Mouse (Mus musculus): ENCODE data around the gene Smim24. TPM values are rescaled to one million over a fixed set of nuclear protein-coding genes. Genes with fewer than 3 reads are reported as not detected.

The Smim24 gene
- total RNA-seq, 2 experiments from 2014 or later, result 6.5 to 34.0 TPM

DNA sequence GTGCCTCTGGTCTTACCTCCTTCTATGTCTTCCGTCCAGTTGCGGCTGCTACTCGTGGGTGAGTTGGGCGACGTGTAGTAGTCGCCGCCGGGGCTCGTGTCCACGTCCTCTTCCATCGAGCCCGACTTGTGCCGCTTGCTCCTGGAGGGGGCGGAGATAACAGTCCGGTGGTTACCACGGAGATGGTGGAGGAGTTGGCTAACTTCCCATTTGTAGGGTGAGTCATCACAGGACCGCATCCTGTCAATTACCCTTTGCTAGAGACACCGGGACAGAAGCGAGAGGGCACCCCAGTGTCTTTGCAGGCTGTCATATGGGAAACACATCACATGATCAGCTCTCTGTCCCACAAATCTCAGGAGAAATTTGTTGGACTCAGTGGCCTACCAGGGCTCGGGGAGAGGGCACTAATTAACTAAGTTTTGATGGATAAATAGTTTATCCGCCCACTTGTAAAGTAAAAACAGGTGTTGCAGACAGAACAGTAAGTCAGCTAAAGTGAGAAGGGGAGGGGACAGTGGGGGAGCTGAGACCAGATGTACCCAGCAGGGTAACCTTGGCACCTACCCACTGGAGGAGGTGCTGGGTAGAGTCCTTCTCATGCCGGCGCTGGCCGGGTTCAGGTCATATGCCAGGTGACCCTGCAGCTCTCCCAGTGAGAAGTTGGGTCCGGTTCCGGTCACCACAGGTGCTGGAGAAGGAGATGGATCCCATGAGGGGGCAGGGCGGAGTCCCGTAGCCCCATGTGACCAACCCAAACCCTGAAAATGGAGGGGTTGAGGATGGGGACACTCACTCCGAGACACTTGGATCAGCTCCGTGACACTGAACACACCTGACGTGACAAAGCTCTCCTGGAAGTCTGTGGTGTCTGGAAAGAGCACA, 14.9 kb downstream of the Smim24 start:
- ATAC-seq (ENCODE audit: poor library complexity, severe bottlenecking), result peak; percentile 75

DNA sequence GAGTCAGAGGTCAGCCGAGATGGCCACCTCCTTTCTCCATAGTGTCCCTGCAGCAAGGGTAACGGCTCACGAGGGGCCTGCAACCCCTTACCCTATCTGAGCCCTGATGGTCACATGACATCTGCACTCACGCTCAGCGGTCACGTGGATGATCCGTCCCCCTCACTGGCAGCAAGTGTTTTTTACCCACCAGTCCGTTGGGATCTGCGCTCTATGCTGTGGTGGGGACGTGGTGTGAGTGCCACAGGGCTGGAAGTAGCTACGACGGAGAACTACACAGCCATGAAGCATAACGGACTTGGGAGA, 15.5 kb downstream of the Smim24 start:
- no peak for ATAC-seq (ENCODE audit: poor library complexity, severe bottlenecking)

DNA sequence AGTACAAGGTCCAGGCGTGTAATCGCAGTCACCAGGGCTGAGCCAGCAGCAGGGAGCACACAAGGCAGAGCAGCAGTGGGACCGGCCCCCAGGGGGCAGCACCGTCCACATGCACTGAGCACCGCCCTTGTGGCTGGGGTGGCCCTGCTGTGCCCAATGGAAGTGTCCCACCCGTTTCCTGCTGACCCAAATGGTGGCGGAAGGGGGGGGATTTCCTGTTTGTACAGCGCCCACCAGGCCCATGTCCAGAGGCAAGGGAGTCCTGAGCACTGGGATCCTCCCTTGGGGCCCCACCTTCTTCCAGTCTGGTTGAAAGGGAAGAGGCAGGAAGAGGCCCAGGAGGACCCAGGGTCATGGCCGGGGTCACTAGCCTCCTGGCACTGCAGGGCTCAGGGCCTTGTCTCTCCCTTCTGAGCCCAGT, 16.0 kb downstream of the Smim24 start:
- ATAC-seq (ENCODE audit: poor library complexity, severe bottlenecking), result peak; percentile 60

DNA sequence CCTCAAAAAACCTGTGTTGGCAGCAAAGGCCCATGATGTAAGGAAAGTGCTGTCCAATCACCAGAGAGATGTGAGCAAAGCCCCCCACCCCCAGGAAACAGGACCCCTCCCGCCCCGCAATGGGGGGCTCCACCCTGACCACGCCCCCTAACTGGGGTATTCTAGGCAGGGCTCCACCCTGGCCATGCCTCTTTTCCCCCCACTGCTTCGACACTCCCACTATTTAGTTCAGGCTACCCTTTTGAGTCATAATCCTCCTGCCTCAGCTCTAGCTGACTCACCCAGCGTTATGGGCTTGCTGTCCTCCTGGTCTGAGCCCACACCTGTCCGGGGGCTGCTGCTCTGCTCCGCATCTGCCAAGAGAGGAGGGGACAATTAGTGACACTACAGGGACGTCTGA, 16.5 kb downstream of the Smim24 start:
- ATAC-seq (ENCODE audit: poor library complexity, severe bottlenecking), result no peak

DNA sequence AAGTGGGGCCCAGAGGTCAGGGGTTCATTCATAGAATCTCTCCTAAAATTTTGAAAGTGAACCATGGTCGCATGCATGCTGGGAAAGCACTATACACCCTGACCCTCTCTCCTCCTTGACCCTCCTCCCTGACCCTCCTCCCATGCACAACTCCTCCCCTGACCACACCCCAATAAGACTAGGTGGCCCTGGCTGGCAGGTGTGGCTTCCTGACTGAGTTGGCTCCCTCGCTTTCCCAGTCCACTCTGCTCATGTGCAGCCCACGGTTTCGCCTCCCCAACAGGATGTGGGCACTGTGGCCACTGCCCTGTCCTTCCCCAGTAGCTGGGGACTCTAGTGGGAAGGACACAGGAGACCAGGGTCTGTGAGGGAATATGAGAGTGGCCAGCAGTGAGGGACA, 17.5 kb downstream of the Smim24 start:
- no peak for ATAC-seq (ENCODE audit: poor library complexity, severe bottlenecking)

DNA sequence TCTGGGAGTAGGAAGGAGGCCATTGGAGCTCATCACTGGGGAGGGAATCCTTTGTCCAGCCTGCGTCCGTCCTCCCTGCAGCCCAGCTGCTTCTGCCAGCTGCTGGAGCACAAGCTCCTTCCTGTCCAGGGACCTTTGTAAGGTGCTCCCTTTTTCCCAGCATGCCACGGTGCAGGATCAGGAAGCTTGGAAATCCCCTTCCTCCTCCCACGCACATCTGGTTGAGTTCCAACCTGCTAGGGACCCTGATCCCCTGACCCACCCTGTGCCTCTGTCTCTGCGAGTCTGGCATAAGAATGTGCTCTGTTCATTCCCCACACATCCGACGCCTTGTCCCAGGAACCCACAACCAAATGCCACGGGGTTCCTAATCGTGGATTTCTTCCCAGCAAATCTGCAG, 18.1 kb downstream of the Smim24 start:
- no peak for ATAC-seq (ENCODE audit: poor library complexity, severe bottlenecking)

DNA sequence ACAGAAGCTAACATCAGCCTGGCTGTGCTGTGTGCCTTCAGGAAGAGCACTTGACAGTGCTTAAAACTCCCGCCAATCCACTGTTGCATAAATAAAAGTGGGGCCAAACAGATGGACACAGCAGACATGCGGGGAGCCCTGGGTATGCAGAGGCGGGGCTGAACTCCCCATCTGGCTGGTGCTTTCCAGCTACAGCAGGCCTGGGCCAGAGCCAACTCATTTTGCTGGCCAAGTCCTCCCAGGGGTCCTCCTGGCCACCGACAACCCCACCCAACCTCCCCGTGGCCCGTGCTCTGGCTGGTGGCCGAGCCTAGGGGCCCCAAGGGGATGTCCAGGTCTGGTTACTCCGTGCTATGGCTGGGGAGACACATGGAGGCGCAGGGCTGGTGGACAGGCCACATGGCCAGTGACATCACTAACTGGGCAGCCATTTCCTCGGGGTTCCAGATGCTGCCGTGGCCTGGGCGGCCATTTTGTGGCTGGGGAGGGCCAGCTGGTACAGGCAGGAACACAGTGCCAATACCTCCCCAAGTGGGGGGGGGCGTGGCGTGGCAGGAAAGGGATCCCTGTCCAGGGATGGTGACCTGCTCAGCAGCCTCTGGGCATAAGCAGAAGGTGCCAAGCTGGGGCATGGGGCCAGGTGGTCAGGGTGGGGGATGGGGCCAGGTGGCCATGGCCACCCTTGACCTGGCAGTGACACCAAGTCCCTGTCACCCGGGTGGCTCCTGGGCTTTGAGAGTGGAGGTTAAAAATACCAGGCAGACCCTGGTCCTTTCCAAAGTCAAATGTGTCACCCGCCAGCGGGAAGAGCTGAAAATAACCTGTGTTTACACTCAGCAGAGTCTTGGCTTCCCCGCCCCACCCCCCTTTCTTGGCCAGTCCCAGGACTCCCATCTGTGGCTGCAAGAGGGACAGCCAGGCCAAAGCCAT, 18.9 kb downstream of the Smim24 start:
- no peak for ATAC-seq (ENCODE audit: poor library complexity, severe bottlenecking)

DNA sequence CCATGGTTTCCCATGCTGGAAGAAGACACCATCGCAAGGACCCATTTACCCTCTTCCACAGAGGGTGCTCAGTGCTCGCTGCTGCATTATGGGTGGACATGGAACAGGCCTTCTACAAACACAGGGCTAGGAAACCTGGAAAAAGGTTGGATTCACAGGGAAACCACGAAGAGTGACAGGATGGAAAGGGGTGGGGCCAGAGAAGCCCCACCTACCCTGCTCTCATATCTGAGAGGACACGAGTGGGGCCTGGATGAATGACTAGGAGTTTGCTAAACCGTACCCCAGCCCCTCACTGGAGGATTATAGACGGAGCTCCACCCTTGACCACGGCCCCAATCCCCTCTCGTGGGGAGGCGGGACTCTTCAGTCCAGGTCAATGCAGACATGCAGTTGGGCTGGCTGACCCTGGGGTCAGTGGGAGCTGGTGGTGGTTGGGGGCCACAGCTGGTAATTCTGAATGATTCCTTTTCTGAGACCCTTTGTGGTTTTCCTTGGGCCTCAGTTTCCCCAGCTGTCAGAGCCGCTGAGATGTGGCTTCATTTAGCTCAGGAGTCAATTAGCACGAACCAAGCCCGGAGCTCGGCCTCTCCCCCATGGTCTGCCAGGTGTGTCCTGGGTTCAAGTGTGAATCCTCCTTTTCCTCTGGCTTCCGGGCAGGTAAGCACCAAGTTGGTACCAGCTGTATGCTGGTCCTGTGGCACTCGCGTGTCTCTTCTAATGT, 19.9 kb downstream of the Smim24 start:
- ATAC-seq (ENCODE audit: poor library complexity, severe bottlenecking), result no peak

DNA sequence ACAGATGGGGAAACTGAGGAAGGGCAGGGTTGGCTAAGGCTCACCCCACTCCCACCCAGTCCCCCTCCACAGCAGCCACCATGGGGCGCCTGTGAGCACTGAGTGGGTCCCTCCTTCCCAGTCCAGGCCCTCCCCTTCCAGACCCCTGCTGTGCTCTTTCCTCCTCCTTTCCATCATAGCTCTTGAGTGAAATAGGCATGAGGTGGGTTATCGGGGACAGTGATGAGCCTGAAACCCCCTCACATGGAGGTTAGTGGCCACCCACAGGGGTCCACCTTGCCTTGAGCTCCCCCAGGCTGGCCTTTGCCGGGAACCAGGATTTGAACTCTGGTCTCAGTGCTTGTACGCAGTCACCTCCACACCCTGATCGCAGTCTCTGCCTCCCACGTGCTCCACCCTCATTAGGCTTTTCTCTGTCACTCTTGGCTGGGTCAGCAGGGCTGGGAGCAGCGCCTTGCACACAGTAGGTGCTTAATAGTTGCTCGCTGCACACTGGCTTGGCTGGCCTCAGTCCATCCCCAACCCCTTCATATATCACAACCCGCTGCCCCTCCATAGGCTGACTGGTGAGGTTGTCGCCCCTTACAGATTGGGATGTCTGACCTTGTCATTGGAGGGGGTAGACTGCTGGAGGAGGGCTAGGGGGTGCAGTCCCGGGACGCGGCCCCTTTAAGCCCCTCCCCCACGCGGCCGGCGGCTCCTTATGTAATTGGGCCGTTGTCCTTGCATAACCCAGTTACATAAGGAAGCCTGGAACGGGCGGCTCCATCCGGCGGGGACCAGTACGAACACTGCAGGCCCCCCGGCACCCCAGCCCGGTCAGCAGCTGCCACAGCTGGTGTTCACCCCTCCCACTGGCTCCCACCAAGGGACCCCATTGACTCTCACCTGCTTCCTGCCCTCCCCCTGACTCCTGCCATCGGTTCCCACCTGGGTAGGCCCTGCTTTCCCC, 20.7 kb downstream of the Smim24 start:
- ATAC-seq (ENCODE audit: poor library complexity, severe bottlenecking), result peak; percentile 67

DNA sequence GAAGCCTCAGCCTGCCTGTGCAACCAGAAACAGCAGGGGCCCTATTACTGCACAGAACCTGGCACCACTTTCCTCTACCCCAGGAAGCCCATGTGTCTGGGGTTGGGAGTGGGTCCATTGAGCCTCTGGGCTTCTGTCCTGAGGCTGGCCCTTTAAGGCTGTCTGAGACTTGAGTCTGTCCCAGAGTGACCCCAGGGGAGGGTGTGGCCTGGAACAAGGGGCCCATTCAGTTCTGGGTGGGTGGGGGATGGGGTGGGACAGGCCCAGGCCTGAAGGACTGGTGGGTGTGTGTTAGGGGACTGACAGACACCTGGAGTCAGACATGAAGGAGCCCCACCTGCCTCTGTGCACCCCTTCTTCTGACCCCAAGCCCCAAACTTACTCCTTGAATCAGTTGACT, 21.8 kb downstream of the Smim24 start:
- ATAC-seq (ENCODE audit: poor library complexity, severe bottlenecking), result no peak

DNA sequence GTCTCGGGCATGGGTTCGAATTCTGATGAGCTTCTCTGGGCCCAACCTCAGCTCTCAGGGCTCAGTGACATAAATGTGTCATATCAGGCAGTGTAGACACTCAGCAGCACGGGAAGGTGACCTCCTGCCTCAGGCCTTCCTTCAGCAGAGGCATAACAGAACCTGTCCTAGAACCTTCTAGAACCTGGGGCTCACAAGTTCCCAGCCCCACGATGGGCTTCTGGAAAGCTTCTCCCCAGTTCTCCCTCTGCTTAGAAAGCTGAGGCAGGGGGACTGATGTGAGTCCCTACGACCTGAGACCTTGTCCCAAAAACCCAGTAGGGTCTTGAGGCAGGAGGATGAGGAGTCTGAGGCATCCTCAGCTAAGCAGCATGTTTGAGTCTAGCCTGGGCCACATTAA, 22.3 kb downstream of the Smim24 start:
- no peak for ATAC-seq (ENCODE audit: poor library complexity, severe bottlenecking)

DNA sequence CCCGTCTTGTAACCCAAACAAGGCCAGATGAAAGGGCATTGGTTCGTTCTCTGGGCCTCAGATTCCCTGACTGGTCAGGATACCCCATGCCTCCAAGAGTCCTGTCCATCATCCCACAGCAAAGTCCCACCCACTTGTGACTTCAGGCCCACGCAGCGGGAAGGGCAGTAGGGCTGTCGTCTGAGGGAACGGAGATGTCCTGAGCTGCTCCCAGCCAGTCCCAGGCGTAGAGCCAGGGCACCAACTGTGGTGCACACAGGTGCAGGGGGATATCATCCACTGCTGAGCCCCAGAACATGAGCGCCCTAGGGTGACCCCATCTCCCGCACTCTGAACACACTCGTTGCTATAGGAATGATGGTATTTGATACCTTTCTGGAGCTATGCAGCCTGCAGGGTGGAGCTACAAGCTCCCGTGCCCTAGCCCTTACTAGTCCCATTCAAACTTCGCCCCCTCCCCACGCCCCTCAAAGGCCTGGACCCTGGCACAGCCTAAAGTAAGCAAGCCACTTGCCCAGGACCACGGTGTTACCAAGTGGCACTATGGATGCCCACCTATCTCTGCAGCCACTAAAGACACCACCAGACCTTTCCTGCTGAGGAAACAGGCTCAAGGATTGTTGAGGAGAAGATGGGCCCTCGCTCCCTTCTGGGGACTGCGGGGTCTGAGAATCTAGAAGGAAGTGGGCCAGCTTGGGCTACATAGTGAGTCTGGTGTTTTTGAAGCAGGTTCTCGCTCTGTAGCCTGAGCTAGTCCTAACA, 22.9 kb downstream of the Smim24 start:
- ATAC-seq (ENCODE audit: poor library complexity, severe bottlenecking), result no peak

DNA sequence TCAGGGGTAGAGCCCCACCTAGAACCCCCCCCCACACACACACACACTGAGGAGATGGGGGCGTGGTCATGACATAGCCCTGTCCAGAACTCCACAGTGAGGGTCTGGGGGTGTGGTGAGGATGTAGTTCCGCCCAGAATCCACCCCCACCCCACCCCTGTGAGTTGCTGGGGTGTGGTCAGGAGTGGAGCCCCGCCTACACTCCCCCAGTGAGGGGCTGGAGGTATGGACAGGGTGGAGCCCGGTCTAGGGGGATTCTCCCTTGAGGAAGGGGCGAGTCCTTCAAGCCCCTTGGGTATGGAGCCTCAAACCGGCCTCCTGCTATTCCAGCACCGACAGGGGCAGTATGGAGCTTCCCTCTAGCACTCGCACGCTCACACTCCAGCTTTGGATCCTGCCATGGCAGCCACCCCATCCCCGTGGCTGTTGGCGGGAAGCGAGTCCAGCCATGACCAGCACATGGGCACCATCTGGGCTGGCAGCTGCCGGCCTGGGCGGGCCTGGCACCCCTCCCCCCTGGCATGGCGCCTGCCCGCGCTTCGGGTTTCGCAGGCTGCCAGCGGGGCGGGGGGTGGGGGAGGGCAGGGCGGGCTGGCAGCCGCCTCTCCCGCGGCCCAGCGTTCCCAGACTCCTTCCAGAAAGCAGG, 23.9 kb downstream of the Smim24 start:
- ATAC-seq (ENCODE audit: poor library complexity, severe bottlenecking), result peak; percentile 43

DNA sequence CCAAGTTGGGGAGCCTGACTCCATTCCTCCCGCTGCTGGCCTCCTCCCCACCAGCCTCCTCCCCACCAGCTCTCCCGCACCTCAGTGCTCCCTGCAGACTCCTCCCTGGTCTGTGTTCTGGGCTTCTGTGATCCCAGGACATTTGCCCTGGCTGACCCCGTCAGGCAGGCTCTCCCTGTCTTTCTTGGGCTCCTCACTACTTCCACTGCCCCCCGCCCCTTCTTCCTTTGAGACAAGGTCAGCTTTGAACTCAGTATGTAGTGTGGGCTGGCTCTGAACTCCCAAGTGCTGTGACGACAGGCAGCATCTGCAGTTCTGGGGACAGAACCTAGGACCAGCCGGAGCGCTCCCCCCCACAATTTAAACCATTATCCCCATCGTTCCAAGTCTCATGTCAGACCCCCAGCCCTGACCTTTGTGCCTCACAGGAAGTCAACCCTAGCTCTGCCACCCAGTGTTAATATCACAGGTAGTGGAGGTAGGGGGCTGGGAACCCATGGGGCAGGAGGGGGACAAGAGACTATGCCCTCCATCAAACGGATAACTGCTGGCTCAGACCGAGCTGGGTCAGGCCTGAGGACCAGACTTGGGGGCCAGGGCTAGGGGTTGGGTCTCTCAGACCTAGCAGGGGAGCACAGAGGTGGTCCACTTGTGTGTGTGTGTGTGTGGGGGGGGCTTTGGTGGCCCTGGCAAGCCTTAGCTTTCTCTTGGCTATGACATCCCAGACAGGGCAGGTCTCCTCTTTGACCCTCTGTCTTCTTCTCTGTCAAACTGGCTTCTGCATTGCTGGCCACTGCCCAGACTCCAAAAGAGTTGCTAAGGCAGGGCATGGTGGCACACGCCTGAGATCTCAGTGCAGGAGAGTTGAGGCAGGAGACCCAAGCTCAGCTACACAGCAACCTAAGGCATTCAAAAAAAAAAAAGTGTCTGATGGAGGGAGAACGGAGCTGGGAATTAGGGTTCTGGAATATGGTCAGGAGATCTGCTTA, 24.7 kb downstream of the Smim24 start:
- no peak for ATAC-seq (ENCODE audit: poor library complexity, severe bottlenecking)

DNA sequence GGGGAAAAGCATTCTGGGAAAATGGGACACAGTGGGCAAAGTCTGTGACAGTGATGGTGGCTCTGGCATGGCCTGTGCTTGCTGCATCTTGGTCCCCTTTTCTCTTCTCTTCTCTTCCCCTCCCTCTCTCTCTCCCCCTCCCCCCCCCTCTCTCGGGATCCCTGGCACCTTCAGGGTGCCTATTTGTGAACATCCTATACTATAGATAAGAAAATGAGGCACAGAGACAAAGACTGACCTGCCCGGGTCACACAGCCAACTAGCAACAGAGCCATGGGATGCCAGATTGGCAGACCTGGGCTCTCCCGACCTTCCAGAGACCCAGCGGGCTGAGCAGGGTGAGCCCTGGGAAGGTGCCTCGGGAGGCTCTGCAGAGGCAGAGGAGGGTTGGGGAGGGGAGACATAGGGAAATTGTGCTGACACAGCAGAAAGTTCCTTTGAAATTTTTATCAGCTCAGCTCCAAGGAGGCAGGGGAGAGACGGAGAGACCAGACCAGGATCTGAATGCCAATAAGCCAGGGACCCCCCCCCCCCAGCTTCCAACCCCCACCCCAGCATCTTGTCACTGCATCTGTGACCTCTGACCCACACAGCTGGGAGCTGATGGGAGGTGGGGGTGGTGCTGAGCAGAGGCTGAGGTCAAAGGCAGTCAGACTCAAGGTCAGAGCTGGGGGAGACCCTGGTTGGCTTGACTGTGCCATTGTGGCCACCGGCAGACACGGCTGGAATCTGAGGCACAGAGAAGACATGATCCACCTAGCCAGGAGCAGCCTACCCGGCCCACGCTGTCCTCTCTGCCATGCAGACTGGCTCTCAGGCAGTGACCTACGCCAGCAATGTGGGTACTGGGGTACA, 25.6 kb downstream of the Smim24 start:
- ATAC-seq (ENCODE audit: poor library complexity, severe bottlenecking), result no peak

DNA sequence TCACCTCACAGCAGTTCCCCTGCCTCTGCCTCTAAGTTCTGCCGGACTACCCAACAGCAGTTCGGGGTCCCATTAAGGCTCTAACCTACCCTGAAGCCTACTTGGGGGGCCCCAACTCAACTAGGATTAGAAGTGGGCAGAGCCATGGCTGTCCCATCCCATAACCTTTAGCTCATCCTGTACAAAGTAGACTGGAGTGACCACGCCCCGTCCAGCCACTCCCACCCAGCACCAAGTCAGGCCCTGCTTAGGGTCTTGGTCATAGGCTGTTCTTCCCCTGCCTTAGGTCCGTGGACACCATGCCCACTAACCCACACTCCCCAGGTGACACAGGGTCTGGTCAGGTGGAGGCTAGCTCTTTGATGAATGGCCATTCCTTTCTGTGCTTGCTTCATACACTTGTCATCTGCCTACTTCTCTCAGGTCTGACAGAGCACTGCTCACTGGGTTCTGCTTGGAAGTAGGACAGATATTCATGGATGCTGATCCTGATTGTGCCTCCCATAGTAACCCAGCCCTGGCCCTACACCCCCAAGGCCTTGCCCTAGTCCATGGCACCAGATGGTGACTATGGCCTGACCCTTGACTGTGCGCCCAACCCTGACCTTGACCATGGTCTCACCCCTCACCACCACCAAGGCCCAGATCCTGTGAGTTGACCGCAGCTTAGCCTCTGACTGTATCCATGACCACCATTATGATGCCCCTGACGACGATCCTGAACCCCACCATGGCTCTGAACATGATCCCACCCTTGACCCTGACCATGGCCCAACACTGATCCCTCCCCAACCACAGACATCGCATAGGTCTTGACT, 26.5 kb downstream of the Smim24 start:
- no peak for ATAC-seq (ENCODE audit: poor library complexity, severe bottlenecking)
